Mouse (Mus musculus): Measurements from ENCODE around the gene Tmc8. TPM values are rescaled to one million over a fixed set of nuclear protein-coding genes. Genes with fewer than 3 reads are reported as not detected.
A peak's percentile ranks its signal among the peaks of the same experiment; 100 is the strongest.
"Not testable (repeated sequence)": the region's sequence is repeated elsewhere in the genome, so short reads cannot be mapped to it uniquely, and the experiment has no call there.

The Tmc8 gene
- polyA plus RNA-seq, 1 experiment from 2014 or later = 0.86 TPM

DNA sequence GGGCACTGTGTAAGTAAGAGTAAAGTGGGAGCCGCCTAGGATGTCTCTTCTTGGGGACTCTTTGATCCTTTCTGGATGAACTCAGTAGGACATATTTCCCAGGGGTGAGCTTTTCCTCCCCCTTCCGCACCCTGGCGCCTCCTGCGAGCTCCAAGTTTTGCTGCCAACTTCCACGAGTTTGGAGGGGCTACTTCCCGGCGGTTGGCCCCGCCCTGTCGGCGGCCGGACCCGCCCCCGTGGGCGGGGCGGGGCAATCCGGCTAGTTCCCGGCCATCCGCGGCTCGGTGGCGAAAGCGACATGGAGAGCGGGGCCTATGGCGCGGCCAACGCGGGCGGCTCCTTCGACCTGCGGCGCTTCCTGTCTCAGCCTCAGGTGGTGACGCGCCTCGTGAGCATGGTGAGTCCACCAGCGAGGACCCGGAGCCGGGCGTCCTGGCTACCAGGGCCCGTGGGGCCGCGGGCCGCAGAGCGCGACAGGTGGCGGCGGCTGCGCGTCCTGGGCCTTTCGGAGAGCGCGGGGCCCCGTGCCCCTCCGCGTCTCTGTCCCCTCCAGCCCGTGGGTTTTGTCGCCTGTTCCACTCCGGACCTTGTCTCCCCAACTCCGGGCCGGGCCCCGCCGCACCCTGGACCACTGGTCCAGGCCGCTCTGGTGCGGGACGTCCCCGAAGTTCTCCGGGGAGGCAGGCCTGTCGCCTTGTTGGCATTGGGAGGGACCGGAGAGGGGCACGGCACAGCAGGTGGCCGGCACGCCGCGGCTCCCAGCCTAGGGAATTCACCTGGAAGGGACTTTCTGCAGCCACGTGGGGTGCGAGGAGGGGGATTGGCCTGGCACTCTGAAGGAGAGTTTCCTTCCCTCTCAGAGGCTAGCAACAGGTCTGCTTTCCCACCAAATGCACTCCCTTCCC, 27.8 kb downstream of the Tmc8 start, which contains the start of the genes Gm20708 and Syngr2:
Gm20708 (plus strand) TSS at position 262 of the 905 bp plus-strand sequence.
Syngr2 (plus strand) TSS at position 262 of the 905 bp plus-strand sequence.
- no peaks in the 10 kb centered on the region; the same call in 1 of the 2 replicates for H3K36me3 ChIP-seq (ENCODE audit: control insufficient read depth, insufficient read depth, low read length)
- WGBS = under 1% methylated on average over 73 of the region's 75 CpGs
- DNase-seq (ENCODE audit: low spot score) = peak; percentile 90
- peak within 1 kb of the TSS; percentile 62 for H3K4me3 ChIP-seq (ENCODE audit: low read depth, low read length)
- peak within 1 kb of the TSS; percentile 30; the same call in 1 of the 2 replicates for H3K27ac ChIP-seq (ENCODE audit: low read depth, low read length)
- H3K9me3 ChIP-seq (ENCODE audit: control insufficient read depth, low read length) = no peaks in the 10 kb centered on the region
- peaks cover 5% of the 10 kb centered on the region; the same call in 1 of the 2 replicates for H3K4me1 ChIP-seq (replicated peaks; ENCODE audit: control insufficient read depth, insufficient read depth, low read length)
- peak within 1 kb of the TSS; percentile 64 for H3K9ac ChIP-seq (ENCODE audit: low read depth, low read length)
- peak within 1 kb of the TSS; percentile 100 for H3K4me2 ChIP-seq (replicated peaks; ENCODE audit: low read depth, low read length)
- peak; percentile 69 for ATAC-seq (ENCODE audit: low FRiP score)
- peaks cover 5% of the 10 kb centered on the region; the same call in 1 of the 2 replicates for H3K27me3 ChIP-seq (ENCODE audit: control insufficient read depth, insufficient read depth, low read length)

DNA sequence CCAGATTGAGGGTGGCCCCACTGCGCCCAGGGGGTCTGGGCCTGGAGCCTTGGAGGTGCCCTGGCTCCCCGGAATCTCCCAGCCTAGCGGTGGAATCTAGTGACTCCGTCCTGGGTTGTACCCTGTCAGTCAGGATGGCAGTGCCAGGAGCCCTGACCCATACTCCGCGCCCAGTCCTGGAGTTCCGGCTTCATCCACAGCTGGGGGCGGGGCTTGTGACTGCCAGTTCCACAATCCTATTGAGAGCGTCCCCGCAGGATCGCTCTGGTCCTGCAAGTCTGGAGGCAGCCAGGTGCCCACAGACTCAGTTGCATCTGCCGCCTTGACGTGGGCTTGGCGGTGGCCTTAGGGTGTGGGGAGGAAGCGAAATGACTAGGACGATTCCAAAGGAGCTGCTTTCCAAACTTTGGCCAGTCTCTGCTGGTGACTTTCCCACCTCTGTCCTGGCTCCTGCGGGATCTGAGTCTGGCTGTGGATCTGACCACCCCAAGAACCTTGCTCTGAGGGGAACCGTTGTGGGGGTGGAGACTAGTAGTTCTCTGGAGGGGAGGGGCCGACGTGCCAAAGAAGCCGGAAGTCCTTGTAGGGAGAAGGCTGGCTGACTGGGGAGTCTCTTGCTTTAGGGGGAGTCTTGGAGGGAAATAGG, 28.6 kb downstream of the Tmc8 start:
- H3K9me3 ChIP-seq (ENCODE audit: control insufficient read depth, low read length) = no peaks in the 10 kb centered on the region
- peak overlapping the region; percentile 100 for H3K4me2 ChIP-seq (replicated peaks; ENCODE audit: low read depth, low read length)
- H3K4me3 ChIP-seq (ENCODE audit: low read depth, low read length) = peak overlapping the region; percentile 62
- WGBS = under 1% methylated on average over 21 of the region's 21 CpGs
- peaks cover 5% of the 10 kb centered on the region; the same call in 1 of the 2 replicates for H3K27me3 ChIP-seq (ENCODE audit: control insufficient read depth, insufficient read depth, low read length)
- H3K4me1 ChIP-seq (replicated peaks; ENCODE audit: control insufficient read depth, insufficient read depth, low read length) = peaks cover 5% of the 10 kb centered on the region; the same call in 1 of the 2 replicates
- DNase-seq (ENCODE audit: low spot score) = peak; percentile 86
- H3K36me3 ChIP-seq (ENCODE audit: control insufficient read depth, insufficient read depth, low read length) = no peaks in the 10 kb centered on the region; the same call in 1 of the 2 replicates
- H3K27ac ChIP-seq (ENCODE audit: low read depth, low read length) = no peak overlapping the region
- peak; percentile 67; the same call in 1 of the 2 replicates for ATAC-seq (ENCODE audit: low FRiP score)
- peak overlapping the region; percentile 64 for H3K9ac ChIP-seq (ENCODE audit: low read depth, low read length)

DNA sequence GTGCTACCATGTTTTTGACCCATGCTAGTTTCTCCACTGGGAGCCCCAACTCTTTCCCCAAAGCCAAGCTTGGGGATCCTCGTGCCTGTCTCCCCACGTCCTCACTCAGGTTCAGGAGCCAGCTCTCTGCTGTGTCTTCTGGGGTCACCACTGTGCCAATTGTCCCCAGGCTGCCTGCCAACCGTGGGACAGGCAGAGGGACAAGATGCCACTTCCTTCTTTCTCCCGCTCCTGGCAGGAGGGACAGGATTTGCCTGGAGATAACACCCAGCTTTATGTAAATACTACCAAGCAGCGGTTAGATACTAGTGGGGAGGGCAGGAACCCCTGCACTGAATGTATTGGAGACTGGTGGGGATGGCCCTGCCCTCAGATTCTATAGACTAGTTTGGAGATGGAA, 32.0 kb downstream of the Tmc8 start:
- DNase-seq (ENCODE audit: low spot score) = no peak
- Histone ChIP-seq H3K4me1 (replicated peaks; ENCODE audit: control insufficient read depth, insufficient read depth, low read length) (peaks cover 5% of the 10 kb centered on the region; the same call in 1 of the 2 replicates), H3K4me2 (replicated peaks; ENCODE audit: low read depth, low read length) (no peak overlapping the region), H3K27ac (ENCODE audit: low read depth, low read length) (no peak overlapping the region), H3K4me3 (ENCODE audit: low read depth, low read length) (no peak overlapping the region), H3K36me3 (ENCODE audit: control insufficient read depth, insufficient read depth, low read length) (no peaks in the 10 kb centered on the region; the same call in 1 of the 2 replicates), H3K9me3 (ENCODE audit: control insufficient read depth, low read length) (no peaks in the 10 kb centered on the region), H3K27me3 (ENCODE audit: control insufficient read depth, insufficient read depth, low read length) (peaks cover 5% of the 10 kb centered on the region; the same call in 1 of the 2 replicates), H3K9ac (ENCODE audit: low read depth, low read length) (no peak overlapping the region)
- ATAC-seq (ENCODE audit: low FRiP score) = no peak
- WGBS = 92% methylated on average over 5 of the region's 5 CpGs

DNA sequence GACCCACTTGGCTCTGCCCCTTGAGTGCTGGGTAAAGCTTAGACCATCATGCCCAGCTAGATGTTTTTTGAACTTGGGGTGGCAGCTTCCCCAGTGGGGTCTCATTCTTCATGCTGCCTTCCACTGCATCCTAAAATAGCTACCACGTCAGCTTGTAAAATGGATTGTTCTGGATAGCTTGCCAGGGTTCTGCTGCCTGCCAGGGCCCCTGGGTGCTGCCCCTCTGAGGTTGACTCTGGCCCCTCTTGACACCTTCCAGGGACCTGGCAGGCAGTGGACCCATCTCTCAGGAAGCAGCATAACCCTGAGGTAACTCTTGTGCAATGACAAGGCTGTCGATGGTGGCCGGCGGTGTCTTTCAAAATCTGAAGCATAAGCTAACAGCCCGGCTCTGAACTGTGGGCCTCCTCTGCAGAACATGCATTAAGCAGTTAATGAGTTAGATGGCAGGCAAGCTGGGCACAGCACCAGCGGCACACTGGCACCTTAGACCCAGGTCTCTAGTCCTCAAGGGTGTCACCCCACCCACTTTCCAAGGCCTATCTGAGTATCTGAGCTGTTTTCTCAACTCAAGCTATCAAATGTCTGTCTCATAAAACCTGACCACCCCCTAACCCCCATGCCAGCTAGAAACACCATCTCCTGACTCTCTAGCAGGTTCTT, 33.0 kb downstream of the Tmc8 start:
- Histone ChIP-seq H3K27ac (ENCODE audit: low read depth, low read length) (no peak overlapping the region), H3K36me3 (ENCODE audit: control insufficient read depth, insufficient read depth, low read length) (no peaks in the 10 kb centered on the region; the same call in 1 of the 2 replicates), H3K9me3 (ENCODE audit: control insufficient read depth, low read length) (no peaks in the 10 kb centered on the region), H3K4me1 (replicated peaks; ENCODE audit: control insufficient read depth, insufficient read depth, low read length) (peaks cover 2% of the 10 kb centered on the region; the same call in 1 of the 2 replicates), H3K4me2 (replicated peaks; ENCODE audit: low read depth, low read length) (no peak overlapping the region), H3K27me3 (ENCODE audit: control insufficient read depth, insufficient read depth, low read length) (peaks cover 3% of the 10 kb centered on the region; the same call in 1 of the 2 replicates), H3K4me3 (ENCODE audit: low read depth, low read length) (no peak overlapping the region), H3K9ac (ENCODE audit: low read depth, low read length) (no peak overlapping the region)
- DNase-seq (ENCODE audit: low spot score) = no peak
- WGBS = 96% methylated on average over 6 of the region's 6 CpGs
- ATAC-seq (ENCODE audit: low FRiP score) = no peak

DNA sequence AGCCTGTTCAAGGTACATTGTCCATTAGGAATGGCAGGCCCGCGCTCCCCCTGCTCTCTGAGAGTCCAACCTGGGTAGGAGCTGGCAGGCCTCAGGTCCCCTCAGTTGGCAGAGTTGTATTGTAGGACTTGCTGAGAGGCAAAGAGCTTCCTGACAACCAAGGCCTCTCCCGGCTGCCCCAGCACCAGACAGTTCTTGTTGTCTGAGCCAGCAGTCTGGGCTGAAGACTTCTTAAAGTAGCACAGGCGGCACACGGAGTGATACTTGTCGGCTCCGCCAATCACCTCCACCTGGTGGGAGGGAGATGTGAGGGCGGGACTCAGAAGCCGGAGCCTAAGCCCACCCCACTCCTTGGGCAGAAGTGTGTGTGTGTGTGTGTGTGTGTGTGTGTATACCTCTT, 34.0 kb downstream of the Tmc8 start:
- not testable (repeated sequence) for H3K4me2 ChIP-seq (replicated peaks; ENCODE audit: low read depth, low read length); H3K36me3 ChIP-seq (ENCODE audit: control insufficient read depth, insufficient read depth, low read length); DNase-seq (ENCODE audit: low spot score); H3K4me1 ChIP-seq (replicated peaks; ENCODE audit: control insufficient read depth, insufficient read depth, low read length); H3K9me3 ChIP-seq (ENCODE audit: control insufficient read depth, low read length); H3K27ac ChIP-seq (ENCODE audit: low read depth, low read length); H3K27me3 ChIP-seq (ENCODE audit: control insufficient read depth, insufficient read depth, low read length); H3K4me3 ChIP-seq (ENCODE audit: low read depth, low read length); H3K9ac ChIP-seq (ENCODE audit: low read depth, low read length); ATAC-seq (ENCODE audit: low FRiP score)
- 90% methylated on average over 9 of the region's 9 CpGs for WGBS

DNA sequence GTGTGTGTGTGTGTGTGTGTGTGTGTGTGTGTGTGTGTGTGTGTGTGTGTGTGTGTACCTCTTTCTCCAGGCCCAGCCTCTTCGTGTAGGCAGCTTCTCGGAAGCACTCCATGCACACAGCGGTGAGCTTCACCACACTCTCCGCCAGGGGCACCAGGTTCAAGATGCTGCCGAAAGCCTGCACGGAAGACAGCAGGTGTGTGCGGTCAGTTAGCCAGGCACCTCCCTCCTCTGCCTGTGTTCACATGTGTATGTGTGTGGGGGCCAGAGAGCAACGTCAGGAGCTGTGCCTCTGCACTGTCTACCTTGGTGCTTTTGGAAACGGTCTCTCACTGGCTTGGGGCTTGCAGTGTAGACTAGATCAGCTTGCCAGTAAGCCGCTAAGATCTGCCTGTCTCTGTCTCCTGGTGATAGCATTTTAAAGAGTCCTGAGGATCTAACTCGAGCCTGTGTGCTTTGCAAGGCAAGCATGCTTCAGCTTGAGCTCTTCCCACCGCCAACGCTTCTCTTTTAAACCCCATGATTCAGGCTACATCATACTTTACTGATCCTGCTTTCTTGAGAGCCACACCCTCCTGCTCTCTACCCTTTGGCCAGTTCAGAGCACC, 34.6 kb downstream of the Tmc8 start:
- ATAC-seq (ENCODE audit: low FRiP score) (no peak), DNase-seq (ENCODE audit: low spot score) (no peak)
- no peaks in the 10 kb centered on the region for H3K4me1 ChIP-seq (replicated peaks; ENCODE audit: control insufficient read depth, insufficient read depth, low read length)
- no peak overlapping the region for H3K9ac ChIP-seq (ENCODE audit: low read depth, low read length)
- H3K4me3 ChIP-seq (ENCODE audit: low read depth, low read length) = no peak overlapping the region
- no peak overlapping the region for H3K4me2 ChIP-seq (replicated peaks; ENCODE audit: low read depth, low read length)
- no peaks in the 10 kb centered on the region for H3K27me3 ChIP-seq (ENCODE audit: control insufficient read depth, insufficient read depth, low read length)
- H3K27ac ChIP-seq (ENCODE audit: low read depth, low read length) = no peak overlapping the region
- WGBS = 92% methylated on average over 12 of the region's 13 CpGs
- H3K9me3 ChIP-seq (ENCODE audit: control insufficient read depth, low read length) = no peaks in the 10 kb centered on the region
- no peaks in the 10 kb centered on the region; the same call in 1 of the 2 replicates for H3K36me3 ChIP-seq (ENCODE audit: control insufficient read depth, insufficient read depth, low read length)

DNA sequence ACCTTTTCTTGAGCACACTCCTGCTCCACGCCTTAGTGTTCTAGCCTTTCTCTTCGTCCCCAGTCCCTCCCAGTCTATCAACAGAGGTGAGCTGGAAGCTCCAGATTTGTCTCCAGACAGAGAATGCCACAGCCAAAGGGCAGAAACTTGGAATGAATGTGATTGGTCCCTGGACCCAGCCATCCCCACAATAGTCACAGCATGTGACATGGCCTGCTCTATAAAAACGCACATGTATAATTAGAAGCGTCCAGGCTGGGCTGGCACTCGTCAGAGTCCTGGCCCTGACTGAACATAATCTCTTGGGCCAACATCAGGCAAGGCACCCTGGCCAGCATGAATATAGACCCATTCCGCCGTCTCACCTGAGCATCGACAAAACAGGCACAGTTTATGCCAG, 37.2 kb downstream of the Tmc8 start:
- DNase-seq (ENCODE audit: low spot score) = no peak
- Histone ChIP-seq H3K4me2 (replicated peaks; ENCODE audit: low read depth, low read length) (no peak overlapping the region), H3K4me1 (replicated peaks; ENCODE audit: control insufficient read depth, insufficient read depth, low read length) (no peaks in the 10 kb centered on the region), H3K36me3 (ENCODE audit: control insufficient read depth, insufficient read depth, low read length) (no peaks in the 10 kb centered on the region; the same call in 1 of the 2 replicates), H3K9me3 (ENCODE audit: control insufficient read depth, low read length) (no peaks in the 10 kb centered on the region), H3K4me3 (ENCODE audit: low read depth, low read length) (no peak overlapping the region), H3K27ac (ENCODE audit: low read depth, low read length) (no peak overlapping the region), H3K27me3 (ENCODE audit: control insufficient read depth, insufficient read depth, low read length) (no peaks in the 10 kb centered on the region), H3K9ac (ENCODE audit: low read depth, low read length) (no peak overlapping the region)
- WGBS = 78% methylated on average over 8 of the region's 8 CpGs
- no peak for ATAC-seq (ENCODE audit: low FRiP score)

DNA sequence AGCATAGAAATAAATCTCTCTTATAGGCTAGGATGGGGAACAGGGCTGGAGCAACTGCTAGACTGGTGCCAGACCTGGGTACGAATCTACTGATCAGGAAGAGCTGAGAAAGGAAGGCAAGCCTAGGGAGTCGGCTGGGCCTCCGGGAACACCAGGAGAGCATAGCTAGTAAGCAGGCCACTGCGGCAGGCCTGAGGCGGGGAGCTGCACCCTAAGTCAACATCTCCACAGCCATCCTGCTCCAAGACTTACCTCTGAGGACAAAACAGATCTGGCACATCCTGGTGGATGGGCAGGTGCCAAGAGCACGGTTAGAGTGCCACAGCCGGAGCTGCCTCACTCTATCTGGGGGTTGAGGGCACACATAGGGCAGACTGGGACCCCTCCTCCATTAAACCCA, 38.3 kb downstream of the Tmc8 start:
- Histone ChIP-seq H3K4me2 (replicated peaks; ENCODE audit: low read depth, low read length) (no peak overlapping the region), H3K4me3 (ENCODE audit: low read depth, low read length) (no peak overlapping the region), H3K27ac (ENCODE audit: low read depth, low read length) (no peak overlapping the region), H3K27me3 (ENCODE audit: control insufficient read depth, insufficient read depth, low read length) (no peaks in the 10 kb centered on the region), H3K9ac (ENCODE audit: low read depth, low read length) (no peak overlapping the region), H3K9me3 (ENCODE audit: control insufficient read depth, low read length) (no peaks in the 10 kb centered on the region), H3K4me1 (replicated peaks; ENCODE audit: control insufficient read depth, insufficient read depth, low read length) (peaks cover 2% of the 10 kb centered on the region; the same call in 1 of the 2 replicates), H3K36me3 (ENCODE audit: control insufficient read depth, insufficient read depth, low read length) (no peaks in the 10 kb centered on the region; the same call in 1 of the 2 replicates)
- ATAC-seq (ENCODE audit: low FRiP score) (no peak), DNase-seq (ENCODE audit: low spot score) (no peak)
- WGBS = 96% methylated on average over 7 of the region's 7 CpGs
